Mouse (Mus musculus): ENCODE results near the gene H1foo.
A peak's percentile ranks its signal among the peaks of the same experiment; 100 is the strongest.

H1foo gene

GRCm38 (mm10) chr6:115927292-115928242 is 17.2 kb upstream of the H1foo start:
- DNase-seq (ENCODE audit: low read depth) = no peak

DNA sequence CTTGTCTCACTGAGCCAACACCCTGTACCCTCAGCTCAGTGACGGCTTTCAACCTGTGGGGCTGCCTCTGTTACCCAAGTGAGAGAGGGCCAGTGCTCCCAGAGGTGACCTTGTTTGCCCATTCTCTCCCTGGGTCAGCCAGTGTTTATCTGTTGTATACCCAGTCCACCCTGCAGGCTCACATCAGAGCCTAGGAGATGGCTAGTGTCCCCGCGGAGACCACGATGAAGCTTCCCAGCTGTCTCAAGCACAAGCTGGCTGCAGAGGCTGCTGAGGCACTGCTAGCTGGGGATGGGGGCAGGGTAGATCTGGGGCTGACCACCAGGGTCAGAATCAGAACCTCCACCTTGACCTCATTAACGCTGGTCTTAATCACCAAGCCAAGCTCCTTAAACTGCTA is 14.7 kb upstream of the H1foo start:
- no peak for DNase-seq (ENCODE audit: low read depth)

- no peak for DNase-seq (ENCODE audit: low read depth)
These were observed 13.1 kb upstream of the H1foo start, which contains the start of gene Rho for GRCm38 (mm10) chr6:115931639-115932038. Gene Rho (plus strand): TSS chr6:115931748.

GRCm38 (mm10) chr6:115932391-115932790 is 12.3 kb upstream of the H1foo start:
- no peak for DNase-seq (ENCODE audit: low read depth)

- DNase-seq (ENCODE audit: low read depth) = no peak
These were observed 9.2 kb upstream of the H1foo start for GRCm38 (mm10) chr6:115935544-115935943.

DNA sequence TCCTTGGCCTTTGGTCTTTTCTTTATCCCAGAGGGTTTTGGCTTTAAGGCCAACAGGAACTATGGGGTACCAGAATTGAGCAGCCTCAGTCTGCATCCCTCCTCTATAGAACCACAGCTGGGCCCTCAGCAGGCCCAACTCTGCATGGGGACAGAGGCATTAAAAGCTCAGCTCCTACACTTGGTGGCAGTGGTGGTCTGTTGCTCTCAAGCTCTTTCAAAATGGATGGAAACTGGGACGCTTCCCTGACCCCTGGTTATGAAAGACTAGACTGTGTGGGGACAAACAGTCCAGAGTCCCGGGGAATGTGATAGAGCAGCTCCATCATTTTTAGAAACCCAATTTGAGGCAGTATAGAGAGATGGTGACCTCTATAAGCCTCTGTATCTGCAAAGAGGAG is 6.7 kb upstream of the H1foo start:
- DNase-seq (ENCODE audit: low read depth) = no peak

DNA sequence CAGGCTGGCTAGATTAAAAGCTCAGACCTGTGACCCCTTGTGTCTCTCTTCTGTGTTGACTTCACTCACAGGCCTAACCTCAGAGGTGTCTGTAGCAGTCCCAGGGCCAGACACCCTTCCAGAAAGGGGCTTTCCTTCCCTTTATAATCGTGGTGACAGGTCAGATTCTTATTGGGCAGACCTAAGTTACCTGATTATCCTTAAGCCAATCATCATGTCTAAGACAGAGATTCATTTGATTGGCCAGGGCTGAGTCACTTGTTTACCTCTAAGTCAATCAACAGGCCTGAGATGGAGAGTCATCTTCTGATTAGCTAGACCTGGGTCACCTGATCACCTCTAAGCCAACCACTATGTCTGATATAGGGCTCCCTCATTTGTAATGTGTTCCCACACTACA is 5.9 kb upstream of the H1foo start:
- no peak for DNase-seq (ENCODE audit: low read depth)

- no peak for DNase-seq (ENCODE audit: low read depth)
These were observed 4.1 kb upstream of the H1foo start for GRCm38 (mm10) chr6:115940603-115941002.

GRCm38 (mm10) chr6:115941128-115941527 is 3.6 kb upstream of the H1foo start:
- no peak for DNase-seq (ENCODE audit: low read depth)

DNA sequence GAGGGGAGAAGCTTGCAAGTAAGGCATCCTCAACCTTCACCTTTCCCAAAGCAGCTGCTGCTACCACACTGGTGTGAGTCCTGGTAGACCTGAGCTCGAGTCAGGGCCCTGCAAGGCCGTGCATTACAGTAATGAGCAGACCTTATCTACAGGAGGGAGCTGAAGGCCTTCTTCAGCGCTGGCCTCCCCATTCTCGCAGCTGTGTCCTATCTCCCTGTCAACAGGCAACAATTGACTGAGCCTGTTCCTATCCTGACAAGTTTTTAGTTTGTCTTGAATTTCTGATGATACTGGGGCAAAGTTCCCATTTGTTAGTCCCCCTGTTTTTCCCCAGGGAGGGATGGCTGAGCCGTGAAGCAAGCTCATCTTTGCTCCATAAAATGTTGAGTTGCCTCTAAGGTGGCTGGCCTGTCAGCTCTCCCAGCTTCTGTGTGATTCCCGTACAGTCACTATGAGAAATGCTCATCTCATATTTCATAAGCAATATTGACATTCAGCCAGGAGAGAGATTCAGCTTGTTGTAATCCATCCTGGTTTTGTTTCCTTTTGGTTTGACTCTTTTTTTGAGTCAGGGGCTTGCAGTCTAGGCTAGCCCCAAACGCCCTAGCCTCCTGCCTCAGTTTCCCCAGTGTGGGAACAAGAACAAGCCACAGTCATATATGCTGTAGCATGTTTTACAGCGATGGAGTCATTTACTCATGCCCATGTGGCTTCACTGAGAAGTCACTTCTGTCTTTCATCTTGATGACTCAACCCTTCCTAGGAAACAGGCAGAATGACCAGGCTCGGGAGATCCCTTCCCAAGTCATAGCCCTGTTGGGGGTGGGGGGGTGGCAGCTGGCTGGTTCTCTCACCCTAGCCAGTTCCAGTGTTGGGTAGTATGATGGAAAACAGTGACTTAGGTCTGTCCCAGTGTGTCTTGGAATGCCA is 975 bp upstream of the H1foo start:
- peak; percentile 17 for DNase-seq (ENCODE audit: low read depth)

GRCm38 (mm10) chr6:115945633-115946032 is 895 bp downstream of the H1foo start:
- no peak for DNase-seq (ENCODE audit: low read depth)

DNA sequence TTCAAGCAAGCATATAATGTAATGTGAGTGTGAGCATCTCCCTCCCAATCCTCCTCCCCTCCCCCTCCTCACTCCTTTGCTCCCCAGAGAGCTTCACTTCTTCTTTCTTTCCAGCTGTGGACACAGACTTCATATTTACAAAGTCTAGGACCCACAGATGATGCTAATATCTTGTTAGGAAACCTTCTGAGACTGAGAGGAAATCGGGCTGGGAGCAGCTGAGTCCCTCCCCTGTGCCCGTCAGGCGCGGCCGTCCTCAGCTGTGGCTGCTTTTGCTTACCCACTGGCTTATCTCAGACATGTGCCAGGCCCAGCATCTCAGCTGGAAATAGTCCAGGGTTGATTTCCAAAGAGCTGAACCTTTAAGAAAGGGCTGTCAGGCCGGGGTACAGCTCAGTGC is 1.7 kb downstream of the H1foo start:
- no peak for DNase-seq (ENCODE audit: low read depth)

DNA sequence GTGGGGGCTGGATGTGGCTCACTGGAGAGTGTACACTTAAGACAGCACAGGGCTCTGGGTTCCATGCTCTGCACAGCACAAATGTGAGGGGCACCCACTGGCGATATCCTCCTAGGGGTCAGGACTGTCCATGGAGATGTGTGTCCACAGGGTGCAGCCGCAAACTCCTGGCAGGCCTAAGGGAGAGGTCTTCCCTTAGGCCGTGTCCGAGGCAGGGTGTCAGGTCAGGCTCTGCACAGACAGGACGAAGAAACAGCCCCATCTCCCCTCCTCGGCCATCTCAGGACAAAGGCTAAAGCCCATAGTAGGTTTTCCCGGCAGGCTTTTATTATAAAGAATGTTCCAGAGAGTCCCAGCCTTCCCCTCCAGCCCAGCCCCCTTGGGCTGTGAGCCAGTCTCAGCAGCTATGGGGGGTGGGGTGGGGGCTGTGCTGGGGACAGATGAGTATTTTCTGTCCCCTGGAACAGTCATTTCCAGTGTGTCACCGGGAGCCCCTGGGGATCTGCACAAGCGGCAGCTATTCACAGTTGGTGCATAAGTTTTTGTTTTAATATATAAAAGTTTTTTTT is 9.9 kb downstream of the H1foo start:
- DNase-seq (ENCODE audit: low read depth) = no peak

GRCm38 (mm10) chr6:115955169-115955568 is 10.4 kb downstream of the H1foo start:
- DNase-seq (ENCODE audit: low read depth) = no peak

- DNase-seq (ENCODE audit: low read depth) = no peak
These were observed 10.9 kb downstream of the H1foo start for GRCm38 (mm10) chr6:115955664-115956063.

DNA sequence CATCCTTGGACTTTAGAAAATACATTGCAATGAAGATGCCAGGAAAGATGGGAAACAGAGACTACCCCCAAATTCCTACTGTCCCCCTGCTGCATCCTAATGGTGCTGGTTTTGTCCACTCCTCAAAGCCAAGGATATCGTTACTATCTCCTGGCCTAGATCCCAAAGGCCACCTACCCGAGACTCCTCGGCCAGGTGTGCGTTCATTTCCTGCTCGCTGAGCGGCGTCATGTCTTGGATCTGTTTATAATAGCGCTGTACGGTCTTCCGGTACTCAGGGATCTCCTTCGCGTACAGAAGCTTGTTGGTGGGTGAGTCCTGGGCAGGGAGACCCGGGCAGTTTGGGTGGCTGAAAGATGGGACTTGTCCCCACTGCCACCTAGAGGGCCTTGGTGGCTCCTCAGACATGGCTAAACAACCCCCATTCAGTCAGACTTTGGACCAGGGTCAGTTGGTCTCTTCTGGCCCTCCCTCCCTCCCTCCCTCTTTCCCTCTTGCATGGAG is 11.7 kb downstream of the H1foo start:
- DNase-seq (ENCODE audit: low read depth) = no peak

GRCm38 (mm10) chr6:115956922-115957601 is 12.3 kb downstream of the H1foo start:
- DNase-seq (ENCODE audit: low read depth) = no peak

DNA sequence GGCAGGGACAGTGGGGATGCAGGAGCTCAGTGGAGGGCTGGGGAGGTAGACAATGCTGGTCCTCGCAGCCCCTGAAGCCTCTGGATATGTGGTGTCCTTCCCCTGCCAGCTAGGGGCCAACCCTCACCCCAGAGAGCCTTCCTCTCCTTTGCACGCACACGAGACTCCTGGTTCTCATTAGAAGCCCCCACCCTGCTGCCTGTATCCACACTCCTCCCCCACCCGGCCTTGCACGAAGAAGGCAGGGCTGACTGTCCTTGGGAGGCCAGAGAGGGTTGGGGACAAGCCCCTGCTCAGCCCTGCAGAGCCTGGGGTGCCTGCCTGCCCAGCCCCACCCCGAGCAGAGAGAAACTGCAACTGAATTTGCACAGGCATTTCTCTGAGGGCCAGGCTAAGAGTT is 12.9 kb downstream of the H1foo start:
- no peak for DNase-seq (ENCODE audit: low read depth)

DNA sequence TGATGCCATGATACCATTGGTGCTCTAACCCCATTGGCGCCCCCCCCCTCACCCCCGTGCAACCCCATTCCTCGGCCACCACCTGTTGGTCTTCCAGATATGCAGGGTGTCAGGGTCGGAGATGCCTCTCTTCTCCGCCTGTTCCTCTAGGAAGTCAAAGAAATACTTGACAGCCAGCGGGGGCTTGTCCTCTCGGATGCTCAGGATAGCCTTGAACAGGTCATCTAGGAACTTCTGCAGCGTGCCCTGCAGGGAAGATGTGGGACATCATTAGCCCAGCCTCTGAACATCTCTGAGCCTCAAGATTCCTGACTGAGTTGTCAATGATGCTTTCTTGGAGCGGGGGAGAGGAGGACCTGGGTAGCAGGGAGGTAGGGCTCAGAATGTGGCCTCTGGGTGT is 13.7 kb downstream of the H1foo start:
- no peak for DNase-seq (ENCODE audit: low read depth)

- no peak for DNase-seq (ENCODE audit: low read depth)
These were observed 14.5 kb downstream of the H1foo start for GRCm38 (mm10) chr6:115959151-115959691.

DNA sequence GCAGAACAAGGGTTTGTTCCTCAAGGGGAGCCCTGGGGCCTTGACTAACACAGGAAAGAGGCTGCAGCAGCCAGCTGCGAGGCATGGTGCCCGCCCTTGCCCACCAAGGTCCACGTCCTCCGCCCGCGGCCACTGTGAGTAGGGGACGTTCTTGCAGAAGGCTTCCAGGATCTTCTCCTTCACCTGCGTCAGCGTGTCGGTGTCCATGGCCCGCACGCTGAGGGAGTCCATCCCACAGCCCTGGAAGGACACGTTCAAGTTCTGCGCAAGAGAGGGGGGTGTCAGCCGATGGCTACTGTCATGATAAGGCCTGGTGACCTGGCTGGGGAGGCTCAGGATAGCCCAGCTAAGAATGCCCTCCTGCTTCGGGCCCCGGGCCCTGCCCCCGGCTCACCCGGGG is 15.6 kb downstream of the H1foo start:
- no peak for DNase-seq (ENCODE audit: low read depth)

All from c-Kit-positive CD71-positive TER-119-negative erythroid progenitor cells, embryonic 14.5 days (primary cell).